Mouse (Mus musculus): ENCODE measurements around the gene Camkmt. TPM values are rescaled to one million over a fixed set of nuclear protein-coding genes. Genes with fewer than 3 reads are reported as not detected.

The Camkmt gene
- polyA plus RNA-seq, 1 experiment from 2014 or later = 8.2 TPM

DNA sequence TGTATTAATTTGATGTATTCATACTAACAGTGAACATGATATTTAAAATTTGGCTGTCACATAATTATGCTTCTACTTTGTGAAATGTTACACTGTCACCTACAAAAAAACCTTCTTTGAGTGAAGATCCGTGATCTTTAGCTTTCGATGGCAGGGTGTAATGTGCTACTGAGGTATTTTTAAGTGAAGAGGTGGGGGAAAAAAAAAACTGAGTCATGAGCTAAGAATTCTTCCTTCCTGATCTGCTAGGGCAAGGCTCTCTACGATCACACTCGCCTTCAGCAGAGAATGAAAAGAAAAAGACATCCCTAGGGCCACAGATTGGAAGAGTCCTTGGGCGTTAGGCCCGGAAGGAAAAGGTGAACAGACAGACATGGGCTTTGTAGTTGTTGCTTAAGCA is 201.9 kb downstream of the Camkmt start:
- Histone ChIP-seq H3K9ac (ENCODE audit: low read length) (no peak overlapping the region), H3K9me3 (ENCODE audit: control insufficient read depth, low read length) (peaks cover 5% of the 10 kb centered on the region; the same call in 1 of the 2 replicates), H3K27ac (replicated peaks in 1 of 2; ENCODE audit: control insufficient read depth in 1 of 2, insufficient read depth in 1 of 2, low read depth in 2 of 2, low read length in 2 of 2) (no peak overlapping the region), H3K4me1 (ENCODE audit: control insufficient read depth in 2 of 2, insufficient read depth in 2 of 2, low read length in 2 of 2) (no peaks in the 10 kb centered on the region; a peak in 1 of 4 replicates), H3K36me3 (ENCODE audit: control insufficient read depth, insufficient read depth, low read length) (no peaks in the 10 kb centered on the region), H3K4me2 (ENCODE audit: low read length) (no peak overlapping the region), H3K27me3 (ENCODE audit: control insufficient read depth, insufficient read depth, low read length) (no peaks in the 10 kb centered on the region), H3K4me3 (ENCODE audit: control insufficient read depth in 1 of 2, insufficient read depth in 1 of 2, low read depth in 1 of 2, low read length in 2 of 2) (no peak overlapping the region)
- 53% methylated on average over 6 of the region's 6 CpGs for WGBS
- ATAC-seq (ENCODE audit: insufficient number of reproducible peaks, insufficient read depth, low FRiP score, low read depth) = no peak

DNA sequence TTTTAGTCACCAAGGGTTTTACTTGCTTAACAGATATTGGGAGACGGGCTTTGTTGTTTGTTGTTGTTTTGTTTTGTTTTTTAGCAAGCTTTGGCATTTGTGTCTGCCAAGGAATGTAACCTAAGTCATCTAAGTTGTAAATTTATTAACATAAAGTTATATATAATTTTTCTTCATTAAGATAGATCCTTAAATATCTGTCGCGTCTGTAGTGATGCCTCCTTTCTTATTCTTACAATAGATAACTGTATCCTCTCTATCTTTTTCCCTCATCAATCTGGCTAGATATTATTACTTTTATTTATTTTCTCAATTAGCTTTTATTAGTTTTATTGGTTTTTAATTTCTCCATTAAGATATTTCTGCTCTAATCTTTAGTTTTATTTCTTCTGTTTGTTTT is 213.3 kb downstream of the Camkmt start:
- no peak for ATAC-seq (ENCODE audit: insufficient number of reproducible peaks, insufficient read depth, low FRiP score, low read depth)
- no peak overlapping the region for H3K4me3 ChIP-seq (ENCODE audit: control insufficient read depth in 1 of 2, insufficient read depth in 1 of 2, low read depth in 1 of 2, low read length in 2 of 2)

GRCm38 (mm10) chr17:85308566-85308965 is 218.2 kb downstream of the Camkmt start:
- no peak overlapping the region for H3K4me2 ChIP-seq (ENCODE audit: low read length)
- H3K9ac ChIP-seq (ENCODE audit: low read length) = no peak overlapping the region
- H3K27me3 ChIP-seq (ENCODE audit: control insufficient read depth, insufficient read depth, low read length) = no peaks in the 10 kb centered on the region
- ATAC-seq (ENCODE audit: insufficient number of reproducible peaks, insufficient read depth, low FRiP score, low read depth) = no peak
- no peaks in the 10 kb centered on the region for H3K36me3 ChIP-seq (ENCODE audit: control insufficient read depth, insufficient read depth, low read length)
- no peaks in the 10 kb centered on the region for H3K9me3 ChIP-seq (ENCODE audit: control insufficient read depth, low read length)
- WGBS = 61% methylated on average over 7 of the region's 7 CpGs
- no peak overlapping the region for H3K27ac ChIP-seq (replicated peaks in 1 of 2; ENCODE audit: control insufficient read depth in 1 of 2, insufficient read depth in 1 of 2, low read depth in 2 of 2, low read length in 2 of 2)
- H3K4me3 ChIP-seq (ENCODE audit: control insufficient read depth in 1 of 2, insufficient read depth in 1 of 2, low read depth in 1 of 2, low read length in 2 of 2) = no peak overlapping the region
- H3K4me1 ChIP-seq (ENCODE audit: control insufficient read depth in 2 of 2, insufficient read depth in 2 of 2, low read length in 2 of 2) = no peaks in the 10 kb centered on the region; a peak in 1 of 4 replicates

More for the DNA sequence above, 213.3 kb downstream of the Camkmt start:
- 0 out of 2 replicates have a peak, but pooled peaks cover 2% of the 10 kb centered on the region for H3K9me3 ChIP-seq (ENCODE audit: control insufficient read depth, low read length)
- H3K27ac ChIP-seq (replicated peaks in 1 of 2; ENCODE audit: control insufficient read depth in 1 of 2, insufficient read depth in 1 of 2, low read depth in 2 of 2, low read length in 2 of 2) = no peak overlapping the region
- no peaks in the 10 kb centered on the region for H3K27me3 ChIP-seq (ENCODE audit: control insufficient read depth, insufficient read depth, low read length)
- H3K4me1 ChIP-seq (ENCODE audit: control insufficient read depth in 2 of 2, insufficient read depth in 2 of 2, low read length in 2 of 2) = no peaks in the 10 kb centered on the region
- H3K4me2 ChIP-seq (ENCODE audit: low read length) = no peak overlapping the region
- 94% methylated on average over 3 of the region's 3 CpGs for WGBS
- no peaks in the 10 kb centered on the region for H3K36me3 ChIP-seq (ENCODE audit: control insufficient read depth, insufficient read depth, low read length)
- no peak overlapping the region for H3K9ac ChIP-seq (ENCODE audit: low read length)

DNA sequence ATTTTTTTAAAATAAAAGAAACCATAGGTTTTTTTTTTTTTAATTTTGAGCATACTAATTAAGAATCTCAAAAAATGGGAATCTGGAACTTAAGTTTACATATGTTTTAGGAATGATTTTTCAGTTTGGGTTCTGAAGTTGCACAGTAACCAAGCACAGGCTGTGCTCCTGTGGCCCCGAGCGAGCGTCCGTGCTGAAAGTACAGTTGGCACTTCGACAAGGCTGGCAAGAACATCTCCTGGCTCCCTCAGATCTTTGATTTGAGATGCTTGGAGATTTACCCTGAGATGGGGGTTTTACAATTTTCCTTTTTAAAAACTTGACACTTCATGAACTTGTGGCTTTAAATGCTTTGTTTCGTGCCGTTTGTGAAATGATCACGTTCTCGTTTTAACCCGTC is 218.7 kb downstream of the Camkmt start:
- 91% methylated on average over 10 of the region's 10 CpGs for WGBS
- H3K36me3 ChIP-seq (ENCODE audit: control insufficient read depth, insufficient read depth, low read length) = no peaks in the 10 kb centered on the region
- peaks cover 0 to 2% of the 10 kb centered on the region in 2 experiments; a peak in 1 of 4 replicates for H3K4me1 ChIP-seq (ENCODE audit: control insufficient read depth in 2 of 2, insufficient read depth in 2 of 2, low read length in 2 of 2)
- H3K9ac ChIP-seq (ENCODE audit: low read length) = no peak overlapping the region
- no peak overlapping the region for H3K4me2 ChIP-seq (ENCODE audit: low read length)
- H3K27me3 ChIP-seq (ENCODE audit: control insufficient read depth, insufficient read depth, low read length) = no peaks in the 10 kb centered on the region
- H3K4me3 ChIP-seq (ENCODE audit: control insufficient read depth in 1 of 2, insufficient read depth in 1 of 2, low read depth in 1 of 2, low read length in 2 of 2) = no peak overlapping the region
- no peak overlapping the region for H3K27ac ChIP-seq (replicated peaks in 1 of 2; ENCODE audit: control insufficient read depth in 1 of 2, insufficient read depth in 1 of 2, low read depth in 2 of 2, low read length in 2 of 2)
- no peak for ATAC-seq (ENCODE audit: insufficient number of reproducible peaks, insufficient read depth, low FRiP score, low read depth)
- H3K9me3 ChIP-seq (ENCODE audit: control insufficient read depth, low read length) = no peaks in the 10 kb centered on the region

GRCm38 (mm10) chr17:85311348-85311747 is 221.0 kb downstream of the Camkmt start:
- Histone ChIP-seq H3K9me3 (ENCODE audit: control insufficient read depth, low read length) (no peaks in the 10 kb centered on the region), H3K36me3 (ENCODE audit: control insufficient read depth, insufficient read depth, low read length) (no peaks in the 10 kb centered on the region), H3K4me1 (ENCODE audit: control insufficient read depth in 2 of 2, insufficient read depth in 2 of 2, low read length in 2 of 2) (peaks cover 0 to 2% of the 10 kb centered on the region in 2 experiments; a peak in 1 of 4 replicates), H3K9ac (ENCODE audit: low read length) (no peak overlapping the region), H3K27me3 (ENCODE audit: control insufficient read depth, insufficient read depth, low read length) (no peaks in the 10 kb centered on the region), H3K27ac (replicated peaks in 1 of 2; ENCODE audit: control insufficient read depth in 1 of 2, insufficient read depth in 1 of 2, low read depth in 2 of 2, low read length in 2 of 2) (no peak overlapping the region), H3K4me2 (ENCODE audit: low read length) (no peak overlapping the region), H3K4me3 (ENCODE audit: control insufficient read depth in 1 of 2, insufficient read depth in 1 of 2, low read depth in 1 of 2, low read length in 2 of 2) (no peak overlapping the region)
- ATAC-seq (ENCODE audit: insufficient number of reproducible peaks, insufficient read depth, low FRiP score, low read depth) = no peak
- WGBS = 68% methylated on average over 13 of the region's 13 CpGs

GRCm38 (mm10) chr17:85318401-85318800 is 228.0 kb downstream of the Camkmt start:
- no peak for ATAC-seq (ENCODE audit: insufficient number of reproducible peaks, insufficient read depth, low FRiP score, low read depth)
- Histone ChIP-seq H3K27ac (replicated peaks in 1 of 2; ENCODE audit: control insufficient read depth in 1 of 2, insufficient read depth in 1 of 2, low read depth in 2 of 2, low read length in 2 of 2) (no peak overlapping the region), H3K9ac (ENCODE audit: low read length) (no peak overlapping the region), H3K27me3 (ENCODE audit: control insufficient read depth, insufficient read depth, low read length) (no peaks in the 10 kb centered on the region), H3K9me3 (ENCODE audit: control insufficient read depth, low read length) (no peaks in the 10 kb centered on the region), H3K4me1 (ENCODE audit: control insufficient read depth in 2 of 2, insufficient read depth in 2 of 2, low read length in 2 of 2) (0 out of 4 replicates have a peak, but pooled peaks cover 0 to 2% of the 10 kb centered on the region in 2 experiments), H3K4me3 (ENCODE audit: control insufficient read depth in 1 of 2, insufficient read depth in 1 of 2, low read depth in 1 of 2, low read length in 2 of 2) (no peak overlapping the region), H3K4me2 (ENCODE audit: low read length) (no peak overlapping the region), H3K36me3 (ENCODE audit: control insufficient read depth, insufficient read depth, low read length) (no peaks in the 10 kb centered on the region)
- WGBS = 70% methylated on average over 10 of the region's 10 CpGs

GRCm38 (mm10) chr17:85319779-85320300 is 229.5 kb downstream of the Camkmt start:
- Histone ChIP-seq H3K36me3 (ENCODE audit: control insufficient read depth, insufficient read depth, low read length) (no peaks in the 10 kb centered on the region), H3K4me3 (ENCODE audit: control insufficient read depth in 1 of 2, insufficient read depth in 1 of 2, low read depth in 1 of 2, low read length in 2 of 2) (no peak overlapping the region), H3K9me3 (ENCODE audit: control insufficient read depth, low read length) (no peaks in the 10 kb centered on the region), H3K27me3 (ENCODE audit: control insufficient read depth, insufficient read depth, low read length) (no peaks in the 10 kb centered on the region), H3K27ac (replicated peaks in 1 of 2; ENCODE audit: control insufficient read depth in 1 of 2, insufficient read depth in 1 of 2, low read depth in 2 of 2, low read length in 2 of 2) (no peak overlapping the region), H3K4me2 (ENCODE audit: low read length) (no peak overlapping the region), H3K4me1 (ENCODE audit: control insufficient read depth in 2 of 2, insufficient read depth in 2 of 2, low read length in 2 of 2) (no peaks in the 10 kb centered on the region), H3K9ac (ENCODE audit: low read length) (no peak overlapping the region)
- 82% methylated on average over 8 of the region's 8 CpGs for WGBS
- ATAC-seq (ENCODE audit: insufficient number of reproducible peaks, insufficient read depth, low FRiP score, low read depth) = no peak

- peaks cover 9% of the 10 kb centered on the region; the same call in 1 of the 2 replicates for H3K27me3 ChIP-seq (ENCODE audit: control insufficient read depth, insufficient read depth, low read length)
- 89% methylated on average over 10 of the region's 10 CpGs for WGBS
- H3K9me3 ChIP-seq (ENCODE audit: control insufficient read depth, low read length) = no peaks in the 10 kb centered on the region
- H3K27ac ChIP-seq (replicated peaks in 1 of 2; ENCODE audit: control insufficient read depth in 1 of 2, insufficient read depth in 1 of 2, low read depth in 2 of 2, low read length in 2 of 2) = no peak overlapping the region
- no peaks in the 10 kb centered on the region for H3K36me3 ChIP-seq (ENCODE audit: control insufficient read depth, insufficient read depth, low read length)
- no peak overlapping the region for H3K4me2 ChIP-seq (ENCODE audit: low read length)
- H3K4me3 ChIP-seq (ENCODE audit: control insufficient read depth in 1 of 2, insufficient read depth in 1 of 2, low read depth in 1 of 2, low read length in 2 of 2) = no peak overlapping the region
- no peaks in the 10 kb centered on the region for H3K4me1 ChIP-seq (ENCODE audit: control insufficient read depth in 2 of 2, insufficient read depth in 2 of 2, low read length in 2 of 2)
- H3K9ac ChIP-seq (ENCODE audit: low read length) = no peak overlapping the region
- no peak for ATAC-seq (ENCODE audit: insufficient number of reproducible peaks, insufficient read depth, low FRiP score, low read depth)
Measured at GRCm38 (mm10) chr17:85328901-85329300, 238.5 kb downstream of the Camkmt start.

Data from heart, embryonic 14.5 days (tissue).